Mouse (Mus musculus) olfactory bulb, adult 2 months (tissue): ENCODE results near the gene Plekhm3.

Source experiments
- CTCF ChIP-seq: fragments of 200-500 bp; IDR thresholded peaks from 2 replicates; pipeline ENCODE4 v1.5.1; 2012; ENCODE audit warnings: low read depth, mild to moderate bottlenecking, low read length, moderate library complexity; ENCODE audit not compliant: insufficient read depth
- POLR2A ChIP-seq: fragments of 200-500 bp; IDR thresholded peaks from 2 replicates; pipeline ENCODE4 v1.6.1; 2012; ENCODE audit warnings: mild to moderate bottlenecking, low read depth, low read length, moderate library complexity; ENCODE audit not compliant: insufficient read depth

GRCm38 (mm10) chr1:64950271-64950670 is 6.4 kb downstream of the Plekhm3 start:
- no peak for TF ChIP-seq POLR2A
- TF ChIP-seq CTCF: no peak
